Mouse (Mus musculus) mesoderm, embryonic 11.5 days (tissue): ENCODE results near the gene Rad9b.

Source experiments
- DNase-seq: peaks from one replicate; pipeline ENCODE4 v3.0.0-alpha.2; 2012; ENCODE audit warnings: low read depth, low spot score

Rad9b gene

GRCm38 (mm10) chr5:122312942-122313684, 40.9 kb downstream of the Rad9b start:
- DNase-seq = no peak

DNA sequence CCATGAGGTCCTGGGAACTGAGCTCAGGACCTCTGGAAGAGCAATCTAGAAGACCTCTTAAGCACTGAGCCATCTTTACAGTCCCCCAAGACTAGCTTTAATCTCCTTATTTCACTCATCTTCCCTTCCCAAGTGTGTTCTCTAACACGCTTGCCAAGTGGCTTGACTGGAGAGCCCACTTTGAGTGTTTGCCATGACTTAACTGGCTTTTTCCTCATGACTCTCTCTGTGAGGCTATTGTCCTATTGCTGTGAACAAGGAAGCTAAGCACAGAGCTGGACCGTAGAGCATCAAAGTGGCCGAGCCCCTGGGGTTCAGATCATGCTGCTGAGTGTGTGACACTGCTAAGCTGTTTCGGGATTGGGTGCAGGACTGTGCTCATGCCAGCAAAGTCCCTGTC, 41.7 kb downstream of the Rad9b start:
- no peak for DNase-seq

DNA sequence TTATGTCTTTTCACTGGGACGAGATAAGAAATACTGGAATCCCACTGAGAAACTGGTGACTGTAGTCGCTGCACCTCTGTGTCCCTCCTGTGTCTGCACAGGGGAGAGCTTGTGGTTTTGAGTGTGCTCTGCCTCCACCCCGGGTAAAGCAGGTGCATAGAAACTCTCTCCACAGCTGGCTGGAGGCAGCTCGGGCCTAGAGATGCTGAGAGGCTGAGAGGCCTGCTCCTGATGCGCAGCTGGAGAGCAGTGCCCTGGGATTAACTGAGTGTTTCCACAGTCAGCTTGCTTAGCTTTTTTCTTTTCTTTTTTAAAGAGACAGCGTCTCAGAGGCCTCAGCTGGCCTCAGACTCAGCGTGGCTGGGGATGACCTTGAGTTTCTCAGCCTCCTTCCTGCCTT, 42.3 kb downstream of the Rad9b start:
- DNase-seq = no peak

DNA sequence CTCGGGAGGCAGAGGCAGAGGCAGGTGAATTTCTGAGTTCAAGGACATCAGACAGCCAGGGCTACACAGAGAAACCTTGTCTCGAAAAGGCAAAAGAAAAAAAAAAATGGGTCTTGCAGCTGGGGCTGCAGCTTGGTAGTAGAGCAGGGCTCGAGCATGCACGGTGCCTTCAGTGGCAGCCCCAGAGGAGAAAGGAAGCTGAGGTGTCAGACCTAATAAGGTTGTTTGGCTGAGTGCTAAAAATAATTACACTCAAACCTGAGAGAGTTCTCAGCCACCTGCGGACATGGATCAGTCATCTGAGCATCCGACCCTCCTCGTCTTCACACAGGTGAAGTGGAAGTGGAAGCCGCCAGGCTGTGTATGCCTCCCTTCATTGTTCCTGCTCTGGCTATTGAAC, 43.3 kb downstream of the Rad9b start:
- no peak for DNase-seq

DNA sequence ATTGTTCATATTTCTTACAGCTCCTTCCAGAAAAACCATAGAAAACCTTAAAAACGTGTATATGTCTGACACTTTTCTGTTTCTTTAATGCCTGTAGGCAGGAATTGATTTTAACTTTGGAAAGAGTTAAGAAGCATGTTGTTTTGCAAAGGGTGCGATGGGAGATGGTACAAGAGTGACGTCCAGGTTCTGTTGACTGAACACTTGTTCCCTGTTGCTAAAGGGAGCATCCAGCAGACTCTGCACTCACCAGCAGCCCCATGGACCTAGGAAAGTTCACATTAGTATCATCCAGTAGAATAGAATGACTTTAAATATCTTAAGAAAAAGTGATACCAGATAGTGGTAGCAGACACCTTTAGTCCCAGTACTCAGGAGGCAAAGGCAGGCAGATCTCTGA, 47.5 kb downstream of the Rad9b start:
- DNase-seq = no peak

- DNase-seq = no peak
These were observed 48.6 kb downstream of the Rad9b start for GRCm38 (mm10) chr5:122305472-122305871.

DNA sequence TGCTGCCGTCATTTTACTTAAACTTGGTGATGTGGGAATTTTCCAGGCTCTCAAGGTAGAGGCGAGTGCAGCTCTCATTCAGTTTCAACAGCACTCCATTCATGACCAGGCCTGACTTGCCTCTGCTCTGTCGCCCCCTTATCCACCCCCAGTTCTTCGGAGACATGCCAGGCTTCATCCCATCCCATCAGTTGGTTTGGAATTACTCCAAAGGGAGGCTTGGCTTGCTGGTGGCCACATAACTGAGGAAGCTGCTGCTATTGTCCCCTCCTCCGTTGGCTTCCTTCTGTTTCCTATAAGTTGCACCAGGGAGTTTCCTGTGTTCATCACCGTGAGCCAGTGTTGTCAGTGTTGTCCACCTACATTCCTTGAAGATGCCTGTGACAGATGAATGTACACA, 49.5 kb downstream of the Rad9b start:
- no peak for DNase-seq

DNA sequence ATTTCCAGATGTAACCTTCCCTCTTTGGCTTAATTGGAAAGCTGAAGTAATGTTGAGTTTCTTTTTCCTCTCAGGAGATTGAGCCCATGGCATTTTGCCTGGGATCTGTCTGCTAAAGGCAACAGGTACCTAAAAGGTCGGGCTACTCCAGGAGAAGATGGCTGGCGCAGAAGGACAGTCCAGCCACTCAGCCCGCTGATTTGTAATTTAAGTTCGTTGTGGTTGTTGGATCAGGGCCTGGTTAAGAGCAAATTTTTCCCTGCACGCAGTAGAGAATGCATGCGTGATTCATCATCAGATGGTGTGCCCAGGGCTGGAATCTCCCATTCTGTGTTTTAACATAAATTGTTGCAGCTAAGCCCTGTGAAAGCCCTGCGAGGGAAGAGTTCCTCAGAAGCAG, 50.1 kb downstream of the Rad9b start:
- no peak for DNase-seq

DNA sequence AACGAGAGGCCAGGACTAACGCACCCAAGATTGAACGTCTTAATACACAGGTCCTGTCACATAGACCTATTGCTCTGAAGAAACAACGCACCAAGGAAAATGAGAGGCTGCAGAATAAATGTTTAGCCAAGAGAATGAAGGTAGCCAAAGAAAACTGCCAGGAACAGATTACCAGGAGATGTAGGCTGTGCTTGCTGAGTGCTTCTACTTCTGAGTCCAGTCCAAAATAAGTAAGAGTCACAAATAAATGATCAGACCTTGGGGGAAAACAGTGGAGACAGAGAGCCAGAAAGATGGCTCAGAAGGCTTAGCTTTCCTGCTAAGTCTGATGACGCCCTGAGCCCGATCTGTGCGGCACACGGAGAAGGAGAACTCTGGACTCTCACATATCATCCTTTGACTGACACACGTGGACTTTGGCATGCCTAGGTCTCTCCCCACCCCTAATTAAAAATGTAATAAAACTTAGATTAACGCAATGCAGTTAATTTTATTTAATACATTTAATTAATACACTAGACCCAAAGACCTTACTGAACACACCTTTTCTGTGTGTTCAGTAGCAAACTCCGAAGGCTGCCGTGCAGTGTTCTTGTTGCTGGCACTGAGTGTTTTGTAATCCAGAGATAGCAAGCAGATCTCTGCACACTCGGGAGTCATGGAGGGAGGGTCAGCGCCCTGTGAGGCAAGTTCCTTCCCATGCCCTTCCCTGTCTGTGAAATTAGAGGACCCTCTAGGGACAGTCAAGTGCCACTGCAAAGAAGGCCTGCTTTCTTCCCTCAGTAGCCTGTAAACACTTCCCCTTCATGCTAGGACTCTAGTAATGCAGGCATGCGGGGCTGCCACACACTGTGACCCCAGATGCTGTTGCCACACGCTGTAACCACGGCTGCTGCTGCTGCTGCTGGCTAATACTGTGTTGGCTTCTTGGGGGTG, 51.0 kb downstream of the Rad9b start:
- DNase-seq = no peak

DNA sequence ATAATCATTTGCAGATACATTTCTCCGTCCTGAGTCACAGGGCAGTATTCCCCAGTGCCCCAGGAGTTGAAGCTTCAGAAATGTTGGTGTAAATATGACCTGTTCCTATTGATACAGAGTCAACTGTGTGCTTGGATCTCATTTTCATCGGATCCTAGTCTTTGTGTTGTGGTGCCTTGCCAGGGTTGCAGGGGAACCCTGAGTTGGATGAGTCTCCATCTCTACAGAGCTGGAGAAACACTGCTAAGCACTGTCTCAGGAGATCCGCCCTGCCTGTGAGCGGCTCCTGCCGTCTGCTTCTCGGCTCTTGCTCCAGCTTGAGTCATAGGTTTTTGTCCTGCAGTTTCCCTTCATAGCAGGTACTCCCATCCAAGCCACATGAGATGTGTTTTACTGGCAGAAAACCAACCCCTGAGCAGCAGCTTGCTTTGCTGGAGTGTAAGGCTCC, 53.9 kb downstream of the Rad9b start:
- DNase-seq = no peak

DNA sequence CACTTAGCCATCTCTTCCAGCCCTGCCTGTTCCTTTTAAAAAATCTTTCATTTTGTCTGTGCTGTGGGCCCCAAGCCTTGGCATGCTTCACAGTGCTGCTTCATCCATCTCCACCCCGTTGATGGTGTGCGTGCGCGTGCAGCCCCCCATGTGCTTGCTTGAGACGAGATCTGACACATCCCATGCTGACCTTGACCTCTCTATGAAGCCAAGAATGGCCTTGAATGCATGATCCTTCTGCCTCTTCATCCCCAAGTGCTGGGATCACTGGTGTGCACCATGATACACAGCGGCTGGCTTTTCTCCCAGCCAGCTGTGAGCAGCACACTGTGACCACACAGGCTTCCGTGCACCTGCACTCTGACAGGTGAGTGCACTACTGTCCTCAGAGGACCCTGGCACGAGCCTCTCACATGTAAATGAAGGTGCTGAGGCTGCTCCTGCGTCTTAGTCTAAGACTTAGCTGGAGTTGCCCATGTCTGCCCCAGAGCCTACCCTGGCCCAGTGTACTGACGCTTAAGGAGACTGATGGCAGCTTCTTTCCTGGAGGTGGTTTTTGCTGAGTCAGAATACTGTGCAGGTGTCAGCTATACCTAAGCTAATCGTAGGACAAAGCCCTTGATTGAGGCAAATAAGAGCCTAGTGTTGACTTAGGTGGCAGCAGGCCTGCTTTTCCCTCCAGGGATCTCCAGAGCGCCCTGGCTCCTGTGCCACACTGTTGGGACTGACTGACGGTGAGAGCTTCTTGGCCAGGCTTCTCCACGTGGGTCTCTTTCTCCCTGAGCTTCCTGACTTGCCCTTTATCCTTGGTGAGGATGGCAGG, 58.7 kb downstream of the Rad9b start:
- no peak for DNase-seq

DNA sequence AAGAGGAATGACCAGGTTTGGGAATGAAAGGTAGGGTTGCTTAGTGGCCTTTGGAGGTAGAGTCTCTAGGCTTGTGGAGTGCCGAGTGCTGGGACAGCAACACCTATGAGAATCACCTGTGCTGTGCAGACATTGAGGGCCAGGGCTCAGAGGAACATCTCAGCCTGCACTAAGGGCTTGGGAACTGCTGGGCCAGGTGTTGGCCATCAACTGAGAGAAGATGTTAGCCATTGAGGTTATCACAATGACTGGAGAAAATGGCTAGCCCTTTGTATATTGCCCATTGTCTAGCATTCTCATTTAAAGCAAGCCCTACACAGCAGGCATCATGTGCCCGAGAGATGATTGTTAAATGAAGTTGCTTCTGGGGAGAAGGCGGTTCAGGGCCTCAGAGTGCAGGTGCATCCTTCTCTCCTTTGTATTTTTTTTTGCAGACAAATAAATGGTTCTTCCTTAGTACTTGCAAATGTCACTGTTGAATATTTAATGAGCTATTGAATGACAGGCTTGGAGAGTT, 59.8 kb downstream of the Rad9b start:
- no peak for DNase-seq

DNA sequence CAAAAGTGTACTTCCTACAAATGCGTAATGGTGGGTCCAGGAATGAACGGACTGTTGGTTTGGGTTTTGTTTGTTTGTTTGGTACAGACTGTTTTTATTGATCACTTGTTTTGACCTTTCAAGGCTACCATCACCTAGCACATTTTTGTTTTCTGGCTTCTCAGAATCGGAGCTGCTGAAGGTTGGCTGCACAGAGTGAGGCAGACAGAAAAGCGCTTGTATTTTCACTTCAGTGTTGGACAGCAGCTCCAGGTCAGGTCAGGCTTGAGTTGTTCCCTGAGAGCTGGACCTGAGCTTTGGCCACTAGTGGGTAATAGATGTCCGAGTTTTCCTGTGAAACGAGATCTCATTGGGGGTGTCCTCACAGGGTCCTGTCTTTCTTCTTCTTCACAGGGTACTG, 60.9 kb downstream of the Rad9b start:
- DNase-seq = no peak

DNA sequence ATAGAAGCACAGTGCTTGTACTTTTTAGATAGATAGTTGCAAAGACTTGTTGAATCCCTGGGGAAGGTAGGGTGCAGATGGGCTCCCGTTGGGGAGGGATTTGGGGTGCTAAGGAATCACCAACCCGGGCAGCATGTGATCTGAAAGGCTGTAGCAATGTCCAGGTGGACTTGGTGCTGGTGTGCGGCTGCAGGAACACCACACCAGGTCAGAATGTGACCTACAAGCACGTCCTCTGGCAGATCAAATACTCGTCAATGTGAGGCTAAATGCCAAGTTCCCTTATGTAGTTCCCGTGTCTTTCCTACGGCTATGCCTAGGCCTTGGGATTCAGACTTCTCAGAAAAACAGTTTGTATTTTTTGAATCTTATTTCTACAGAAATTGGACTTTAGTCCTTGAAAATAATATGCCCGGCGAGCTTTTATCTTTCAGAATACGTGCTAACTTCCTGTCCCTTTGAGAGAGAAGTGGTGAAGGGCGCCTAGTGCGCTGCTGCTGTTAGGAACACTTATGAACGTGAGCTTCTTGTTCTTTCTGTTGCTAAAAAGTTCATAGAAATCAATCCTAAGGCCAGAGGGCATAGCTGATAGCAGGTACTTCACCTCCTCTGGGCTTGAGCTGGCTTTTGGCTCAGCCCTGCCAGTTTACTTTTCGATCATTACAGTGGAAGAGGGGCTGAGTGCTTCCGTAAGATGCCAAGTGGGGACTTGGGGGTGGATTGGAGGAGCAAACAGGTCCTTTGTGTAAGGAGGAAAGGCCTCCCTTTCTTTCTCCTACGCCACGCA, 62.3 kb downstream of the Rad9b start:
- no peak for DNase-seq

GRCm38 (mm10) chr5:122291149-122291548, 62.9 kb downstream of the Rad9b start:
- no peak for DNase-seq

GRCm38 (mm10) chr5:122288147-122288811, 65.8 kb downstream of the Rad9b start:
- DNase-seq = no peak

DNA sequence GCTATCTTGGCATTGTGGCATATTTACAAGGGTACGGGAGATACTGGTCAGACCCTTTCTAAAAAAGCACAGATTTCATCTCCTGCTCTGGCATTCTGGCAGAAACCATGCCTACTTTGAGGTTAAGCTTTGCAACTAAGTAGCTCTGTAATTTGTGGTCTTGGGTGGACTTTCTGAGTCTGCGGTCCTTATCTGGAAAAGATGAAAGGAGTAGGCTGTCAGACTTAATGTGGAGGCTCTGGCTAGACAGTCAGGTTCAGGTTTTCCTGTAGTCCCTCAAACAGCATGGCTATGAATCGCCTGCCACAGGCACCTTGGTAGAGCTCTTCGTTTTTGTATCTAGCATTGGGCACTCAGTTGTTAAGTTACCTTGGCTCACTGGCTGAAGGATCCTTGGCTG, 67.0 kb downstream of the Rad9b start:
- DNase-seq = no peak

- no peak for DNase-seq
These were observed 67.8 kb downstream of the Rad9b start for GRCm38 (mm10) chr5:122286191-122286590.

DNA sequence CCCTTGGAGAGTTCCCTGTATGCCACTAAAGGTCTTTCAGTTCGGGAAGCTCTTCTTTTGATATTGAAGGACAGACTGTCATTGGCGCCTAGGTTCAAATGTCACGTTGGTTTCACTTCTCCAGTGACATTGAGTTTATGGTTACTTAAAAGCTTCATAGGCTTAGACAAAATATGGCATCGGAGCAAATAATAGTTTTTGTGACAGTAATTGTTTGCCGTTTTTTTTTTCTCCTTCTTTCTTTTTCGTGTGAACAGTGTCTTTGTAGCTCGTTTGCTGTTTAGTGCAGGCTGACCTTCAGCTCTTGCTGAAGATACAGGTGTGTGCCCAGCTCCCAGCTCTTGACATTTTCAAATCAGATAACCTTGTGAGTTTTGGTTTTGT, 68.3 kb downstream of the Rad9b start:
- no peak for DNase-seq

GRCm38 (mm10) chr5:122285029-122285766, 68.8 kb downstream of the Rad9b start:
- no peak for DNase-seq
